Mouse (Mus musculus): Measurements from ENCODE around the gene Pcare.

- no peak for TF ChIP-seq CTCF (IDR thresholded peaks at IDR 0.05)
- TF ChIP-seq EP300 (IDR thresholded peaks at IDR 0.05) = no peak
These were observed 56.3 kb downstream of the Pcare start for GRCm38 (mm10) chr17:71696396-71696795.
